Mouse (Mus musculus): Measurements from ENCODE around the gene Gm21860. TPM values are rescaled to one million over a fixed set of nuclear protein-coding genes. Genes with fewer than 3 reads are reported as not detected.
A peak's percentile ranks its signal among the peaks of the same experiment; 100 is the strongest.
"Not testable (repeated sequence)": the region's sequence is repeated elsewhere in the genome, so short reads cannot be mapped to it uniquely, and the experiment has no call there.

Gm21860 gene
- total RNA-seq, 2 experiments from 2014 or later = not detected

GRCm38 (mm10) chrY:90732101-90732542 lies 22.5 kb downstream of the Gm21860 start:
- not testable (repeated sequence) for DNase-seq

DNA sequence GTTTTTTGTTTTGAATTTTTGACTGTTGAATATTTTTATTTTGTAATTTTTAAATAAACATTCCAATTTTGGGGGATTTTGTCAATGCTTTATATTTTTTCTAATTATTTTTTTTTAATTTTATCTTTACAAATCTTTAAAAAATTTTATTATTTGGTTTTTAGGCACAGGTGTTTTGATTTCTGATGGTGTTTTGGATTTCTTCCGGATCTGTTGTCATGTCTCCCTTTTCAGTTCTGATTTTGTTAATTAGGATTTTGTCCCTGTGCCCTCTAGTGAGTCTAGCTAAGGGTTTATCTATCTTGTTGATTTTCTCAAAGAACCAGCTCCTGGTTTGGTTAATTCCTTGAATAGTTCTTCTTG lies 23.0 kb downstream of the Gm21860 start:
- not testable (repeated sequence) for DNase-seq

- DNase-seq = peak; percentile 61
Observed at GRCm38 (mm10) chrY:90730908-90731592, 23.6 kb downstream of the Gm21860 start.

DNA sequence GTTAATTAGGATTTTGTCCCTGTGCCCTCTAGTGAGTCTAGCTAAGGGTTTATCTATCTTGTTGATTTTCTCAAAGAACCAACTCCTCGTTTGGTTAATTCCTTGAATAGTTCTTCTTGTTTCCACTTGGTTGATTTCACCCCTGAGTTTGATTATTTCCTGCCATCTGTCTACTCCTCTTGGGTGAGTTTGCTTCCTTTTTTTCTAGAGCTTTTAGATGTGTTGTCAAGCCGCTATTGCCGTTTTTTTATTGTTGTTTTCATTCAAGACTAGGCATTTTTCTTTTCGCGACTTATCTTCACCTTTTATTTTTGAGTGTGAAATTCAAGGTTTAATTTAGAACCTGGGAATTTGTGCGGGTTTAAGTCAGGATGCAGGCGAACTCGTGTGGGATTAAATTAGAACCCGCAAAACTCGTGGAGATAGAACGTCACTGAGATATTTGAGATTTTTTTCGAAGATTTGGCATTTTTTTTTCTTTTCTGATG lies 24.8 kb downstream of the Gm21860 start:
- not testable (repeated sequence) for DNase-seq

DNA sequence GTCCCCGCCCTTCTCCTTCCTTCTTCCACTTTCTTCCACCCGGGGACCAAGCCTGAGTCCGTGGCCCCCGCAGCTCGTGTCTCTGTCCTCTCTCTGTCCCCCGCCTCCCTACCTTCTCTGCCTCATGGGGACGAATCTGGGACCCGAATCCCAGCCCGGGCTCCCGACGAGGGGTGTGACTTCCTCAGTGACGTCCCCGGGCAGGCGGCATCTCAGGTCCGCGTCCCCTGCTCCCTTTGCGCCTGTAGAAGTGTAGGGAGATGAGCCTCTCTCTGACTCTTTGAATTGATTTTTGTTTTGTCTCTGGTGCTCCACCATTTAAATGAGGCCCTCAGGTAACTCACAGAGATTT lies 25.7 kb downstream of the Gm21860 start:
- peak; percentile 35 for DNase-seq

- peak; percentile 36 for DNase-seq
Observed at GRCm38 (mm10) chrY:90728251-90728904, 26.2 kb downstream of the Gm21860 start.

DNA sequence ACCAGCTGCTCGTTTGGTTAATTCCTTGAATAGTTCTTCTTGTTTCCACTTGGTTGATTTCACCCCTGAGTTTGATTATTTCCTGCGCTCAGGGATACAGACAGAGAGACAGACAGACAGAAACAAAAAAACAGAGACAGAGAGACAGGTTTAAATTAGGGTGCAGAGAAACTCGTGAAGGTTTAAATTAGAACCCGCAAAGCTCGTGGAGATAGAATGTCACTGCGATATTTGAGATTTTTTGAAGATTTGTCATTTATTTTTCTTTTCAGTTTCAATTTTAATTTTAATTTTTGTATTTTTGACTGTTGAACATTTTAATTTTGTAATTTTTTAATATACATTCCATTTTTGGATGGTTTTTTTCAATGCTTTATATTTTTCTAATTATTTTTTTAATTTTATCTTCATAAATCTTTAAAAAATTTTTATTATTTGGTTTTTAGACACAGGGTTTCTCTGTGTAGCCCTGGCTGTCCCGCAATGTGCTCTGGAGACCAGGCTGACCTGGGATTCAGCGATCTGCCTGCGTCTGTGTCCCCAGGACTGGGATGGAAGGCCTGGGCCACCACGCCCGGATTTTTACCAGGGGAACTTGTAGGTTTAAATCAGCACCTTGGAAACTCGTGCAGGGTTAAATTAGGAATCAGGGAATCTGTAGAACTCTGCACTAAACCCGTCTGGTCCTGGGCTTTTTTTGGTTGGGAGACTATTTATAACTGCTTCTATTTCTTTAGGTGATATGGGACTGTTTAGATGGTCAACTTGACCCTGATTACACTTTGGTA lies 27.3 kb downstream of the Gm21860 start:
- DNase-seq = not testable (repeated sequence)

- not testable (repeated sequence) for DNase-seq
Observed at GRCm38 (mm10) chrY:90725701-90726451, 28.7 kb downstream of the Gm21860 start.

DNA sequence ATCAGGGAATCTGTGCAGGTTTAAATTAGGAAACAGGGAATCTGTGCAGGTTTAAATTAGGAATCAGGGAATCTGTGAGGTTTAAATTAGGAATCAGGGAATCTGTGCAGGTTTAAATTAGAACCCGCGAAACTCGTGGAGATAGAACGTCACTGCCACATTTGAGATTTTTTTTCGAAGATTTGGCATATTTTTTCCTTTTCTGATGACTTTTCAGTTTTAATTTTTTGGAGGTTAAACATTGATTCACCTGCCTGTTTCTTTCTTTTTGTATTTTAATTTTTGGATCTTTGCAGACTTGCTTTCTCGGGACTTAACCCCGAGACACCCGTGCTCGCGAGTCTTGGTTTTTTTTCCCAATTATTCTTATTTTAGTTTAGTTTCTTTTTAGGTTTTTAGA lies 29.5 kb downstream of the Gm21860 start:
- DNase-seq = not testable (repeated sequence)

- DNase-seq = peak; percentile 18
Observed at GRCm38 (mm10) chrY:90724014-90724709, 30.5 kb downstream of the Gm21860 start.

DNA sequence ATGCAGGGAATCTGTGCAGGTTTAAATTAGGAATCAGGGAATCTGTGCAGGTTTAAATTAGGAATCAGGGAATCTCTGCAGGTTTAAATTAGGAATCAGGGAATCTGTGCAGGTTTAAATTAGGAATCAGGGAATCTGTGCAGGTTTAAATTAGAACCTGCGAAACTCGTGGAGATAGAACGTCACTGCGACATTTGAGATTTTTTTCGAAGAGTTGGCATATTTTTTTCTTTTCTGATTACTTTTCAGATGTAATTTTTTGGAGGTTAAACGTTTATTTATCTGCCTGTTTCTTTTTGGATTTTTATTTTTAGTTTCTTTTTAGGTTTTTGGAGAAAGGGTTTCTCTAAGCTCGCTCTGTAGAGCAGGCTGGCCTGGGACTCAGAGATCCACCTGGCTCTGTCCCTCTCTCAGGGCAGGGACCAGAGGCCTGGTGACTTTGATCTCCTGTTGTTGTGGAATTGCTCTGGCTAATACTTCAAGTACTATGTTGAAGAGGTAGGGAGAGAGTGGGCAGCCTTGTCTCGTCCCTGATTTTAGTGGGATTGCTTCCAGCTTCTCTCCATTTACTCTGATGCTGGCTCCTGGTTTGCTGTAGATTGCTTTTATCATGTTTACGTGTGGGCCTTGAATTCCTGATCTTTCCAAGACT lies 31.2 kb downstream of the Gm21860 start:
- DNase-seq = peak; percentile 55

DNA sequence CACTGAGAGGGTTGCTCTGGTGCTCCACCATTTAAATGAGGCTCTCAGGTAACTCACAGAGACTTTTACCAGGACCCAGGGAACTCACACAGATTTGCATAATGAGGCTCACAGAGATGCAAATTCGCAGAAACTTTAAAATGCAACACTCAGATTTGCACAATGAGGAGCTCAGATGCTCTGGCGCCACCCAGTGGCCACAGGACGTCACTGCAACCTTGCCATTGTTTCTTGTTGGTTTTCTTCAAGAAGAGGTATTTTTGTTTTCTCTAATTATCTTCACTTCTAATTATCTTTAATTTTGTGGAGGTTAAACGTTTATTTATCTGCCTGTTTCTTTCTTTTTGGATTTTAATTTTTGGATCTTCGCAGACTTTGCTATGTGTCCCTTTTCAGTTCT lies 34.1 kb downstream of the Gm21860 start:
- not testable (repeated sequence) for DNase-seq

GRCm38 (mm10) chrY:90719403-90720232 lies 35.0 kb downstream of the Gm21860 start:
- DNase-seq = not testable (repeated sequence)

DNA sequence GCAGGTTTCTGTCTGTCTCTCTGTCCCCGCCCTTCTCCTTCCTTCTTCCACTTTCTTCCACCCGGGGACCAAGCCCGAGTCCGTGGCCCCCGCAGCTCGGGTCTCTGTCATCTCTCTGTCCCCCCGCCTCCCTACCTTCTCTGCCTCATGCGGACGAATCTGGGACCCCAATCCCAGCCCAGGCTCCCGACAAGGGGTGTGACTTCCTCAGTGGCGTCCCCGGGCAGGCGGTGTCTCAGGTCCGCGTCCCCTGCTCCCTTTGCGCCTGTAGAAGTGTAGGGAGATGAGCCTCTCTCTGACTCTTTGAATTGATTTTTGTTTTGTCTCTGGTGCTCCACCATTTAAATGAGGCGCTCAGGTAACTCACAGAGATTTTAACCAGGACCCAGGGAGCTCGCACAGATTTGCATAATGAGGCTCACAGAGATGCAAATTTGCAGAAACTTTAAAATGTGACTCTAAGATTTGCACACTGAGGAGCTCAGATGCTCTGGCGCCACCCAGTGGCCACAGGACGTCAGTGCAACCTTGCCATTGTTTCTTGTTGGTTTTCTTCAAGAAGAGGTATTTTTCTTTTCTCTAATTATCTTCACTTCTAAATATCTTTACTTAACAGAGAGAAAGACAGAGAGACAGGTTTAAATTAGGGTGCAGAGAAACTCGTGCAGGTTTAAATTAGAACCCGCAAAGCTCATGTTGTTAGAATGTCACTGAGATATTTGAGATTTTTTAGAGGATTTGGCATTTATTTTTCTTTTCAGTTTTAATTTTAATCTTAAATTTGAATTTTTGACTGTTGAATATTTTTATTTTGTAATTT lies 35.8 kb downstream of the Gm21860 start:
- peak; percentile 56 for DNase-seq

DNA sequence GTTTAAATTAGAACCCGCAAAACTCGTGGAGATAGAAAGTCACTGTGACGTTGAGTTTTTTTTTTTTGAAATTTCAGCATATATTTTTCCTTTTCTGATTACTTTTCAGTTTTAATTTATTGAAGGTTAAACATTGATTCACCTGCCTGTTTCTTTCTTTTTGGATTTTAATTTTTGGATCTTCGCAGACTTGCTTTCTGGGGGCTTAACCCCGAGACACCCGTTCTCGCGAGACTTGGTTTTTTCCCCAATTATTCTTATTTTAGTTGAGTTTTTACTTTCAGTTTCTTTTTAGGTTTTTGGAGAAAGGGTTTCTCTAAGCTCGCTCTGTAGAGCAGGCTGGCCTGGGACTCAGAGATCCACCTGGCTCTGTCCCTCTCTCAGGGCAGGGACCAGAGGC lies 36.6 kb downstream of the Gm21860 start:
- DNase-seq = not testable (repeated sequence)

DNA sequence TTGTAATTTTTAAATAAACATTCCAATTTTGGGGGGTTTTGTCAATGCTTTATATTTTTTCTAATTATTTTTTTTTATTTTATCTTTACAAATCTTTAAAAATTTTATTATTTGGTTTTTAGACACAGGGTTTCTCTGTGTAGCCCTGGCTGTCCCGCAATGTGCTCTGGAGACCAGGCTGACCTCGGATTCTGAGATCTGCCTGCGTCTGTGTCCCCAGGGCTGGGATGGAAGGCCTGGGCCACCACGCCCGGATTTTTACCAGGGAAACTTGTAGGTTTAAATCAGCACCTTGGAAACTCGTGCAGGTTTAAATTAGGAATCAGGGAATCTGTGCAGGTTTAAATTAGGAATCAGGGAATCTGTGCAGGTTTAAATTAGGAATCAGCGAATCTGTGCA lies 37.1 kb downstream of the Gm21860 start:
- DNase-seq = peak; percentile 22

Data from heart, postnatal 4 days (tissue).